Mouse (Mus musculus): ENCODE measurements around the gene Ccdc57. TPM values are rescaled to one million over a fixed set of nuclear protein-coding genes. Genes with fewer than 3 reads are reported as not detected.
A peak's percentile ranks its signal among the peaks of the same experiment; 100 is the strongest.

Ccdc57 gene
- polyA plus RNA-seq, 1 experiment from 2014 or later = 4.9 TPM

- no peaks in the 10 kb centered on the region for H3K9me3 ChIP-seq (replicated peaks)
- no peaks in the 10 kb centered on the region for H3K27me3 ChIP-seq (replicated peaks)
- H3K36me3 ChIP-seq = peaks cover 68% of the 10 kb centered on the region
- no peak overlapping the region for H3K4me3 ChIP-seq
- 0 out of 2 replicates have a peak overlapping the region, but pooled peaks have one; percentile 3 for H3K27ac ChIP-seq (ENCODE audit: poor library complexity, severe bottlenecking)
- 0 out of 2 replicates have a peak overlapping the region, but pooled peaks have one; percentile 37 for H3K9ac ChIP-seq
- no peak for ATAC-seq (ENCODE audit: insufficient number of reproducible peaks, low FRiP score)
- WGBS = 94% methylated on average over 14 of the region's 14 CpGs
- H3K4me2 ChIP-seq = no peak overlapping the region
- H3K4me1 ChIP-seq (replicated peaks) = peaks cover 34% of the 10 kb centered on the region
Measured at GRCm38 (mm10) chr11:120820546-120820945, 112.1 kb downstream of the Ccdc57 start.

- H3K27ac ChIP-seq (ENCODE audit: poor library complexity, severe bottlenecking) = no peak overlapping the region
- H3K36me3 ChIP-seq = peaks cover 78% of the 10 kb centered on the region
- WGBS = 96% methylated on average over 6 of the region's 6 CpGs
- ATAC-seq (ENCODE audit: insufficient number of reproducible peaks, low FRiP score) = no peak
- H3K27me3 ChIP-seq (replicated peaks) = no peaks in the 10 kb centered on the region
- H3K9me3 ChIP-seq (replicated peaks) = no peaks in the 10 kb centered on the region
- peaks cover 26% of the 10 kb centered on the region for H3K4me1 ChIP-seq (replicated peaks)
- no peak overlapping the region for H3K9ac ChIP-seq
- H3K4me2 ChIP-seq = no peak overlapping the region
- no peak overlapping the region for H3K4me3 ChIP-seq
Measured at GRCm38 (mm10) chr11:120819556-120819955, 113.1 kb downstream of the Ccdc57 start.

DNA sequence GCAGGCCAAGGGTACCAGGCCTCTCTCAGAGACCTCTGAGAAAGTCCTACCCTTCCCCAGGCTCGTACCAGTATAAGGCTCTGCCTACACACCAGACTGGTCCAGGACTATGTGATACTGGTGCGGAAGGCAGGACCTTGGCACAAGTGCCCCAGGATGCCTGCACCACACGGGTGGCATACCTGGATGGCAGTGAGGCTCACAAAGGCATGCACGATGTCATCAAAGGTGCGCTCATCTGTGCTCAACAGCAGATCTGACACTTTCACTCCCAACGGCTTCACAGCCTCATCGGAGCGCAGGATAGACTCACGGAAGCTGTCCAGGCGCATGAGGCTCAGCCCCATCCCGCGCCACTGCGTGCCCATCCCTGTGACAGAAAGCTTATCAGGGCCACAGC, 114.4 kb downstream of the Ccdc57 start:
- WGBS = 92% methylated on average over 13 of the region's 13 CpGs
- H3K27me3 ChIP-seq (replicated peaks) = no peaks in the 10 kb centered on the region
- no peak overlapping the region for H3K4me3 ChIP-seq
- H3K4me1 ChIP-seq (replicated peaks) = peaks cover 26% of the 10 kb centered on the region
- ATAC-seq (ENCODE audit: insufficient number of reproducible peaks, low FRiP score) = no peak
- H3K9me3 ChIP-seq (replicated peaks) = no peaks in the 10 kb centered on the region
- peaks cover 91% of the 10 kb centered on the region for H3K36me3 ChIP-seq
- H3K4me2 ChIP-seq = no peak overlapping the region
- H3K27ac ChIP-seq (ENCODE audit: poor library complexity, severe bottlenecking) = no peak overlapping the region
- 0 out of 2 replicates have a peak overlapping the region, but pooled peaks have one; percentile 0 for H3K9ac ChIP-seq

DNA sequence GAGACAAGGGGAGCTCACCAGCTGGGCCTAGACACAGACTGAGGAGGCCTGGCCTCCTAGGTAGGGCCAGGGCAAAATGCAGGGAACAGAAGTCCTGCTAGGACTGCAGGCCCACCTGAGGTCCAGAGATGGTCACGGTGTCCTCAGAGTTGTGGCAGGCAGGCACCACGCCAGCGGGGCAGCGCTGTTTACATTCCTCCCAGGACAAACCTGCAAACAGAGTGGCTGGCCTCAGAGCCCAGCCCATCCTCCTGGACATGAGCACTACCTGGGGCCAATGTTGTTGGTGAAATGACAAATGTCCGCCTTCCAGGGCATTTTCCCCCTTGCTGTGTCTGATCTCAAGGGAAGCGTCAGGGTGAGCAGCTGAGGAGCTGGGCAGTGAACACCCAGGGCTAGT, 115.3 kb downstream of the Ccdc57 start:
- Histone ChIP-seq H3K9ac (no peak overlapping the region), H3K36me3 (peaks cover 100% of the 10 kb centered on the region), H3K9me3 (replicated peaks) (no peaks in the 10 kb centered on the region), H3K4me1 (replicated peaks) (peaks cover 17% of the 10 kb centered on the region), H3K27ac (ENCODE audit: poor library complexity, severe bottlenecking) (no peak overlapping the region), H3K4me2 (no peak overlapping the region), H3K27me3 (replicated peaks) (no peaks in the 10 kb centered on the region), H3K4me3 (no peak overlapping the region)
- ATAC-seq (ENCODE audit: insufficient number of reproducible peaks, low FRiP score) = no peak
- WGBS = 90% methylated on average over 6 of the region's 6 CpGs

DNA sequence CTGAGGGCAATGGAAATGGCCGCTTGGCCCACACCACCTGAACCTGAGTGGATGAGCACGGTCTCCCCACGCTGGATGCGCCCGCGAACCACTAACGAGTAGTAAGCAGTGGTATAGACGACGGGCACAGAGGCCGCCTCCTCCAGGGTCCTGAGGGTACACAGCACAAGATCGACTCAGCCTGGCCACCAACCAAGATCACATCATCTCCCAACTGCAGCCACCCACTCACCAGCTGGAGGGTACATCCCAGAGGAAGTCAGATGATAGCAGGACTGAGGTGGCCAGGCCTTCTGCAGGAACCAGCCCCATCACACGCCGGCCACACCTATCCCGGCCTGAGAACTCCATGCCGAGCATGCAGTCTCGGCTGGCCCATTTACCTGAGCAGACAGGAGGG, 120.6 kb downstream of the Ccdc57 start:
- WGBS = 94% methylated on average over 16 of the region's 16 CpGs
- Histone ChIP-seq H3K36me3 (peaks cover 100% of the 10 kb centered on the region), H3K4me3 (no peak overlapping the region), H3K9ac (no peak overlapping the region), H3K4me2 (no peak overlapping the region), H3K27ac (ENCODE audit: poor library complexity, severe bottlenecking) (no peak overlapping the region), H3K27me3 (replicated peaks) (no peaks in the 10 kb centered on the region), H3K9me3 (replicated peaks) (no peaks in the 10 kb centered on the region), H3K4me1 (replicated peaks) (no peaks in the 10 kb centered on the region)
- no peak for ATAC-seq (ENCODE audit: insufficient number of reproducible peaks, low FRiP score)

- H3K4me3 ChIP-seq = no peak overlapping the region
- H3K27ac ChIP-seq (ENCODE audit: poor library complexity, severe bottlenecking) = no peak overlapping the region
- no peak overlapping the region for H3K4me2 ChIP-seq
- H3K9ac ChIP-seq = no peak overlapping the region
- 84% methylated on average over 12 of the region's 12 CpGs for WGBS
- H3K36me3 ChIP-seq = peaks cover 82% of the 10 kb centered on the region
- no peaks in the 10 kb centered on the region for H3K27me3 ChIP-seq (replicated peaks)
- ATAC-seq (ENCODE audit: insufficient number of reproducible peaks, low FRiP score) = no peak
- no peaks in the 10 kb centered on the region for H3K4me1 ChIP-seq (replicated peaks)
- no peaks in the 10 kb centered on the region for H3K9me3 ChIP-seq (replicated peaks)
Measured at GRCm38 (mm10) chr11:120808010-120808409, 124.7 kb downstream of the Ccdc57 start.

GRCm38 (mm10) chr11:120805375-120806298, 127.0 kb downstream of the Ccdc57 start:
- no peak for ATAC-seq (ENCODE audit: insufficient number of reproducible peaks, low FRiP score)
- H3K36me3 ChIP-seq = peaks cover 59% of the 10 kb centered on the region

DNA sequence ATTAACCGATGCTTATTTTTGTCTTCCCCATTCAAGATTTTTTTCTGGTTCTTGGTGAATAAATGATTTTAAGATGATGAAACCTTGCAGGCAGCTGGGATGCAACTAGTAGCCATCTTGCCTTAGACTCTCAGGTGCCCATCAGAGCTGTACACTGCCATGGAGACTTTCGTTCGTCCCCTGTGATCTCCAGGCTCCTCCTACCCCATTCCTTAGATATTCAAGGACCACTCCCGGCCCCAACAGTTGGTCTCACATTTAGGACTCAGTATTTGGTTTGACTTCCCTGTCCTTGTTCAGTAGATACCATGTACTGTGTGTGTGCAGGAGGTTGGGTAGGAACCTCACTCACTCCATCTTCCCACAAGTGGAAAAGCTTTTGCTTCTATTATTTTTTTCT, 127.9 kb downstream of the Ccdc57 start:
- no peak overlapping the region for H3K4me3 ChIP-seq
- no peak overlapping the region for H3K9ac ChIP-seq
- 65% methylated on average over 4 of the region's 4 CpGs for WGBS
- 0 out of 2 replicates have a peak, but pooled peaks cover 6% of the 10 kb centered on the region for H3K4me1 ChIP-seq (replicated peaks)
- no peak overlapping the region for H3K27ac ChIP-seq (ENCODE audit: poor library complexity, severe bottlenecking)
- peaks cover 50% of the 10 kb centered on the region for H3K36me3 ChIP-seq
- H3K4me2 ChIP-seq = no peak overlapping the region
- H3K9me3 ChIP-seq (replicated peaks) = no peaks in the 10 kb centered on the region
- H3K27me3 ChIP-seq (replicated peaks) = no peaks in the 10 kb centered on the region
- no peak for ATAC-seq (ENCODE audit: insufficient number of reproducible peaks, low FRiP score)

More at GRCm38 (mm10) chr11:120805375-120806298, 127.0 kb downstream of the Ccdc57 start:
- no peak overlapping the region for H3K4me2 ChIP-seq
- no peak overlapping the region for H3K27ac ChIP-seq (ENCODE audit: poor library complexity, severe bottlenecking)
- 90% methylated on average over 7 of the region's 7 CpGs for WGBS
- no peak overlapping the region for H3K4me3 ChIP-seq
- no peaks in the 10 kb centered on the region for H3K27me3 ChIP-seq (replicated peaks)
- no peak overlapping the region for H3K9ac ChIP-seq
- H3K4me1 ChIP-seq (replicated peaks) = 0 out of 2 replicates have a peak, but pooled peaks cover 1% of the 10 kb centered on the region
- no peaks in the 10 kb centered on the region for H3K9me3 ChIP-seq (replicated peaks)

DNA sequence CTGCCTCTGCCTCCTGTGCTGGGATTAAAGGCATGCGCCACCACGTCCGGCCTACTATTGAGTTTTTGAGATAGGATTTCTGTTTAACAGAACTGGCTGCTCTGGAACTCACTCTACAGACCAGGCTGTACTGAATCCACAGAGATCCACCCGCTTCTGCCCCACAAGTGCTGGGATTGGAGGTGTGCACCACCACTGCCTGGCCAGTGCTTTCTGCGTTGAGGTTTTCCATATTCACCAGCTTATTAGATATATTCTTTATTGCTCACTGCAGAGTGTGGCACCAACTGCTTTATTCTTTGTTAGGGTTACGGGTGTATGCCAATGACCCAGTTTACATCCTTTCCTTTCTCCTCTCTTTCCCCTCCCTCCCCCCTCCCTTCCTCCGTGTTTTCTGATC, 128.4 kb downstream of the Ccdc57 start:
- Histone ChIP-seq H3K4me2 (no peak overlapping the region), H3K4me3 (no peak overlapping the region), H3K36me3 (peaks cover 45% of the 10 kb centered on the region), H3K27me3 (replicated peaks) (no peaks in the 10 kb centered on the region), H3K27ac (ENCODE audit: poor library complexity, severe bottlenecking) (no peak overlapping the region), H3K9ac (no peak overlapping the region), H3K9me3 (replicated peaks) (no peaks in the 10 kb centered on the region), H3K4me1 (replicated peaks) (0 out of 2 replicates have a peak, but pooled peaks cover 6% of the 10 kb centered on the region)
- WGBS = 80% methylated on average over 7 of the region's 7 CpGs
- ATAC-seq (ENCODE audit: insufficient number of reproducible peaks, low FRiP score) = no peak

GRCm38 (mm10) chr11:120800061-120800904, 132.4 kb downstream of the Ccdc57 start:
- H3K27me3 ChIP-seq (replicated peaks) = no peaks in the 10 kb centered on the region
- H3K36me3 ChIP-seq = peaks cover 5% of the 10 kb centered on the region
- WGBS = 9% methylated on average over 10 of the region's 10 CpGs
- 0 out of 2 replicates have a peak overlapping the region, but pooled peaks have one; percentile 32 for H3K9ac ChIP-seq
- H3K9me3 ChIP-seq (replicated peaks) = no peaks in the 10 kb centered on the region
- ATAC-seq (ENCODE audit: insufficient number of reproducible peaks, low FRiP score) = peak; percentile 55
- H3K4me2 ChIP-seq = 0 out of 2 replicates have a peak overlapping the region, but pooled peaks have one; percentile 10
- peaks cover 15% of the 10 kb centered on the region for H3K4me1 ChIP-seq (replicated peaks)
- no peak overlapping the region for H3K4me3 ChIP-seq
- H3K27ac ChIP-seq (ENCODE audit: poor library complexity, severe bottlenecking) = no peak overlapping the region; the same call in 1 of the 2 replicates
